Mouse (Mus musculus): ENCODE data around the gene Obox6. TPM values are rescaled to one million over a fixed set of nuclear protein-coding genes. Genes with fewer than 3 reads are reported as not detected.

Gene Obox6
- total RNA-seq (2023): not detected

DNA sequence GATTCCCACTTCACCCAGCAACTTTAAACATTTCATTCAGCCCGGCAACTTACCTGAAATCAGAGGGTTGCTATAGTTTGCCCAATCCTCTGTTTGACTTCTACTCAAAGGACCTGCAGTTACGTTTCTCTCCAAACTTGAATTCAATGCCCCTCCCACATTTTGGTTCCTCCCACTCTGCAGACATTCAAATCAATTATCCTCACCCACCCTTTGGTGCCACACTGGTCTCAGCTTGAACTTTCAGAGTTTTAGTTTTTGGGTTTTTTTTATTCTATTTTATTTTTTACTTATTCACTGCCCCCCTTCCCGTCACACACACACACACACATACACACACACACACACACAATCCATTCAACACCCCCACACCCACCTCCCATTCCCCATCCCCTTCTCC lies at the start of gene Obox6:
Gene Obox6 (minus strand): TSS at position 101 of the 400 bp plus-strand sequence.

DNA sequence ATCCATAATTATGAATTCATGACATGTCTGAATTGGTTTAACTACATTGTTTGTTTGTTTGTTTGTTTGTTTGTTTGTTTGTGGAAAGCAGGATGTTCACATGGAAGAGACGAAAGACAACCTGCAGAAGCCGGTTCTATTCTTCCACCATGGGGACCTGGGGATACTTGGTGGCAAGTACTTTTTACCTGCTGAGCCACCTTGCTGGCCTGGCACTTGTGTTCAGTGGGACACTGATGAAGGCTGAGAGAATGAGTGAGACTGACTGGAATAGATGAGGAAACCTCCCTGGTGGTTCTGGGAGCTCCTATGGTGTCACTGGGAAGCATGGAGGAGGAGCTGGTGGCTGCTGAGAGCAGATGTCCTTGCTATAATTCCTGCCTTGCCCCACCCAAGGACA lies 42.8 kb upstream of the Obox6 start, which contains the start of gene Crxos:
Gene Crxos (plus strand): TSS at position 301 of the 400 bp plus-strand sequence.

GRCm38 (mm10) chr7:15879756-15880155 lies 40.3 kb upstream of the Obox6 start, which contains the start of gene Crx:
TSS of gene Crx (minus strand) at chr7:15879968.

Other genes starting within 250 kb of the Obox6 start
- gene Obox3, start 199.8 kb downstream of the Obox6 start, total RNA-seq (2023): not detected
- gene Obox5, start 89.5 kb downstream of the Obox6 start, total RNA-seq (2023): not detected
- not detected for gene Crx, start 40.3 kb upstream of the Obox6 start, total RNA-seq (2023)
- not detected for gene Crxos, start 42.9 kb upstream of the Obox6 start, total RNA-seq (2023)
- 217 TPM for gene Selenow, start 82.7 kb upstream of the Obox6 start, total RNA-seq (2023)
- 480 TPM for gene Nop53, start 106.4 kb upstream of the Obox6 start, total RNA-seq (2023)
- 1.7 TPM for gene Ehd2, start 127.9 kb upstream of the Obox6 start, total RNA-seq (2023)
- 63.8 TPM for gene Bicra, start 208.2 kb upstream of the Obox6 start, total RNA-seq (2023)
- 0.18 TPM for gene Zfp541, start 222.1 kb upstream of the Obox6 start, total RNA-seq (2023)

Measured in CD4-positive naive resting alpha-beta T cell, adult 57 days (primary cell).